In genomic region chr2:125334163-125334562, GRCm38 (mm10) we compare ENCODE assay signal across 10 mouse cellular contexts.
A peak's percentile ranks its signal among the peaks of the same experiment; 100 is the strongest.
DNase-seq lines count a peak whose midpoint lies in the region; ATAC-seq and TF ChIP-seq lines count a peak whose summit lies in the region.
"Had no signal": no experiment of that assay in that cellular context is flagged by ENCODE, and none has a peak within 500 bp of the region (broad histone marks: within the 10 kb centered on the region; RNA-seq: fewer than 3 reads in every experiment).

No protein-coding gene starts in this region.

- H3K27me3 ChIP-seq in heart, embryonic 11.5 days (ENCODE audit: control insufficient read depth, insufficient read depth, low read length): no peaks in the 10 kb centered on the region
- H3K27me3 ChIP-seq in splenic B cell, adult 2 months (ENCODE audit: control insufficient read depth, insufficient read depth, low read length, poor library complexity, severe bottlenecking): no peaks in the 10 kb centered on the region; the same call in 1 of the 2 replicates
- no peaks in the 10 kb centered on the region for H3K27me3 ChIP-seq in neural tube, embryonic 15.5 days (replicated peaks)
- H3K27me3 ChIP-seq: neural tube, embryonic 12.5 days had no signal

- no peak for ATAC-seq in heart, embryonic 11.5 days (replicated peaks; ENCODE audit: insufficient number of reproducible peaks, low FRiP score, low TSS enrichment)
- ATAC-seq in neural tube, embryonic 15.5 days (ENCODE audit: low FRiP score): no peak

- no peaks in the 10 kb centered on the region for H3K9me3 ChIP-seq in heart, embryonic 11.5 days (replicated peaks; ENCODE audit: control insufficient read depth, low read length)
- H3K9me3 ChIP-seq in neural tube, embryonic 15.5 days (replicated peaks): no peaks in the 10 kb centered on the region
- H3K9me3 ChIP-seq: hindbrain, embryonic 10.5 days; neural tube, embryonic 12.5 days had no signal

- WGBS in heart, embryonic 11.5 days (ENCODE audit: insufficient replicate concordance): 74% methylated on average over 4 of the region's 4 CpGs
- 28% methylated on average over 4 of the region's 4 CpGs for WGBS in lung, adult 2 months
- 84% methylated on average over 4 of the region's 4 CpGs for WGBS in neural tube, embryonic 15.5 days

- no peak overlapping the region for H3K9ac ChIP-seq in heart, embryonic 11.5 days (ENCODE audit: low read depth, low read length)
- no peak overlapping the region for H3K9ac ChIP-seq in neural tube, embryonic 15.5 days (replicated peaks)
- H3K9ac ChIP-seq: neural tube, embryonic 12.5 days had no signal

- peak; percentile 39; the same call in 1 of the 2 replicates for TF ChIP-seq CTCF in lung, adult 2 months (IDR thresholded peaks at IDR 0.05; ENCODE audit: insufficient read depth, low read length)

- no peak for TF ChIP-seq POLR2A in lung, adult 2 months (IDR thresholded peaks at IDR 0.05; ENCODE audit: borderline replicate concordance, extremely low read depth, low read depth, low read length)

- H3K4me2 ChIP-seq in heart, embryonic 11.5 days: no peak overlapping the region
- H3K4me2 ChIP-seq in neural tube, embryonic 15.5 days: no peak overlapping the region
- H3K4me2 ChIP-seq: neural tube, embryonic 12.5 days had no signal

- H3K4me3 ChIP-seq in heart, embryonic 11.5 days (ENCODE audit: low read depth, low read length): no peak overlapping the region
- no peak overlapping the region for H3K4me3 ChIP-seq in lung, adult 2 months (replicated peaks; ENCODE audit: extremely low read depth, low read depth, low read length)
- no peak overlapping the region for H3K4me3 ChIP-seq in neural tube, embryonic 15.5 days (replicated peaks)
- H3K4me3 ChIP-seq: hindbrain, embryonic 10.5 days; neural tube, embryonic 12.5 days had no signal

- peak; percentile 15 for DNase-seq in heart, adult 8-10 months (ENCODE audit: low spot score)
- DNase-seq in lung, adult 2 months: no peak
- no peak for DNase-seq in lung, postnatal 25 days (ENCODE audit: low spot score)
- DNase-seq in adrenal gland, postnatal 36 days: peak; percentile 29 to 58
- DNase-seq in splenic B cell, adult 2 months (ENCODE audit: low read depth, low spot score): peak; percentile 6
- DNase-seq: spleen, adult 18-20 months had no signal

- no peaks in the 10 kb centered on the region for H3K4me1 ChIP-seq in heart, embryonic 11.5 days (ENCODE audit: control insufficient read depth, insufficient read depth, low read length)
- H3K4me1 ChIP-seq in lung, adult 2 months (ENCODE audit: control insufficient read depth, insufficient read depth, low read length): no peaks in the 10 kb centered on the region
- no peaks in the 10 kb centered on the region for H3K4me1 ChIP-seq in neural tube, embryonic 15.5 days
- H3K4me1 ChIP-seq: hindbrain, embryonic 10.5 days; neural tube, embryonic 12.5 days had no signal

- peaks cover 4% of the 10 kb centered on the region for H3K36me3 ChIP-seq in heart, embryonic 11.5 days (ENCODE audit: control insufficient read depth, insufficient read depth, low read length)
- no peaks in the 10 kb centered on the region for H3K36me3 ChIP-seq in splenic B cell, adult 2 months (ENCODE audit: control insufficient read depth, insufficient read depth, low read length, poor library complexity, severe bottlenecking)
- peaks cover 13% of the 10 kb centered on the region; the same call in 1 of the 2 replicates for H3K36me3 ChIP-seq in neural tube, embryonic 15.5 days
- H3K36me3 ChIP-seq: neural tube, embryonic 12.5 days had no signal

- H3K27ac ChIP-seq in heart, embryonic 11.5 days (ENCODE audit: low read depth, low read length): no peak overlapping the region
- H3K27ac ChIP-seq in neural tube, embryonic 15.5 days (replicated peaks): no peak overlapping the region
- H3K27ac ChIP-seq: hindbrain, embryonic 10.5 days; neural tube, embryonic 12.5 days had no signal

Comparison
In these comparisons a context has a peak if more than half of its experiments do, and no peak if none do; other contexts are left out.
1. DNase-seq: peak in heart, adult 8-10 months (single experiment), adrenal gland, postnatal 36 days (2 of 2) and splenic B cell, adult 2 months (single experiment); none in lung, adult 2 months (single experiment) and lung, postnatal 25 days (single experiment).